Mouse (Mus musculus) stomach, postnatal 0 days (tissue): ENCODE measurements around the gene H1foo. TPM values are rescaled to one million over a fixed set of nuclear protein-coding genes. Genes with fewer than 3 reads are reported as not detected.
A peak's percentile ranks its signal among the peaks of the same experiment; 100 is the strongest.

Experiments used
- ATAC-seq: fragments of 200-750 bp; cut with Nextera tagmentation; 2 replicates; pipeline ENCODE4 v1.8.0; 2017; ENCODE audit not compliant: low FRiP score, low TSS enrichment
- DNase-seq: peaks from one replicate; pipeline ENCODE4 v3.0.0-alpha.2; 2016; ENCODE audit warnings: low spot score
- H3K27ac ChIP-seq: fragments of 300-500 bp; sonication (generic); replicated peaks from 2 replicates; pipeline ENCODE4 v1.5.1; 2014; ENCODE audit warnings: mild to moderate bottlenecking, control low read depth
- H3K27me3 ChIP-seq: fragments of 300-500 bp; sonication (generic); 2 replicates; pipeline ENCODE4 v1.6.1; 2014; ENCODE audit warnings: low read length; ENCODE audit not compliant: control insufficient read depth, insufficient read depth
- H3K36me3 ChIP-seq: fragments of 300-500 bp; sonication (generic); 2 replicates; pipeline ENCODE4 v1.6.1; 2014; ENCODE audit warnings: low read length, mixed read lengths; ENCODE audit not compliant: control insufficient read depth, insufficient read depth
- H3K4me1 ChIP-seq: fragments of 300-500 bp; sonication (generic); replicated peaks from 2 replicates; pipeline ENCODE4 v1.6.1; 2014; ENCODE audit warnings: antibody characterized with exemption; ENCODE audit not compliant: control insufficient read depth, insufficient read depth
- H3K4me2 ChIP-seq: fragments of 300-500 bp; sonication (generic); replicated peaks from 2 replicates; pipeline ENCODE4 v1.6.1; 2014; ENCODE audit warnings: low read depth, mild to moderate bottlenecking, control low read depth, moderate library complexity
- H3K4me3 ChIP-seq: fragments of 300-500 bp; sonication (generic); 2 replicates; pipeline ENCODE4 v1.5.1; 2014; ENCODE audit warnings: low read depth, low read length, control low read depth
- H3K9ac ChIP-seq: fragments of 300-500 bp; sonication (generic); 2 replicates; pipeline ENCODE4 v1.6.1; 2014; ENCODE audit warnings: mild to moderate bottlenecking, low read length, control low read depth, mixed read lengths
- H3K9me3 ChIP-seq: fragments of 300-500 bp; sonication (generic); 2 replicates; pipeline ENCODE4 v1.6.1; 2016; ENCODE audit warnings: low read length; ENCODE audit not compliant: control insufficient read depth
- CTCF ChIP-seq: IDR thresholded peaks from 2 replicates; pipeline ENCODE4 v1.5.1; 2016; ENCODE audit warnings: antibody characterized with exemption, low read depth, mild to moderate bottlenecking, moderate library complexity
- EP300 ChIP-seq: optimal IDR thresholded peaks from 2 replicates; pipeline ENCODE3; 2016; ENCODE audit warnings: antibody characterized with exemption
- WGBS: fragments of 180-500 bp; shearing (Covaris S2); extraction: QIAGEN DNeasy Blood & Tissue Kit; methylation state at CpG from one replicate; pipeline ENCODE4 v1.1.7; 2014; 5-methylcytosine and 5-hydroxymethylcytosine counted together
- polyA plus RNA-seq: library from polyadenylated mRNA; unstranded; fragments of >200 nt; fragmentation: Nextera tagmentation; extraction: Ambion mirVana; gene quantifications from 2 replicates; pipeline ENCODE4 v1.2.1, GENCODE M21; 2015

The H1foo gene
- polyA plus RNA-seq, 1 experiment from 2014 or later = not detected

GRCm38 (mm10) chr6:115990479-115990878, 45.7 kb downstream of the H1foo start:
- TF ChIP-seq EP300 = no peak
- no peak for TF ChIP-seq CTCF
- Histone ChIP-seq H3K9ac (0 out of 2 replicates have a peak overlapping the region, but pooled peaks have one; percentile 68), H3K4me2 (peak overlapping the region; percentile 81), H3K9me3 (no peaks in the 10 kb centered on the region), H3K4me3 (peak overlapping the region; percentile 60), H3K4me1 (peaks cover 3% of the 10 kb centered on the region), H3K27ac (no peak overlapping the region), H3K36me3 (no peaks in the 10 kb centered on the region), H3K27me3 (no peaks in the 10 kb centered on the region; the same call in 1 of the 2 replicates)
- WGBS = 75% methylated on average over 9 of the region's 9 CpGs
- ATAC-seq (no peak), DNase-seq (no peak)

DNA sequence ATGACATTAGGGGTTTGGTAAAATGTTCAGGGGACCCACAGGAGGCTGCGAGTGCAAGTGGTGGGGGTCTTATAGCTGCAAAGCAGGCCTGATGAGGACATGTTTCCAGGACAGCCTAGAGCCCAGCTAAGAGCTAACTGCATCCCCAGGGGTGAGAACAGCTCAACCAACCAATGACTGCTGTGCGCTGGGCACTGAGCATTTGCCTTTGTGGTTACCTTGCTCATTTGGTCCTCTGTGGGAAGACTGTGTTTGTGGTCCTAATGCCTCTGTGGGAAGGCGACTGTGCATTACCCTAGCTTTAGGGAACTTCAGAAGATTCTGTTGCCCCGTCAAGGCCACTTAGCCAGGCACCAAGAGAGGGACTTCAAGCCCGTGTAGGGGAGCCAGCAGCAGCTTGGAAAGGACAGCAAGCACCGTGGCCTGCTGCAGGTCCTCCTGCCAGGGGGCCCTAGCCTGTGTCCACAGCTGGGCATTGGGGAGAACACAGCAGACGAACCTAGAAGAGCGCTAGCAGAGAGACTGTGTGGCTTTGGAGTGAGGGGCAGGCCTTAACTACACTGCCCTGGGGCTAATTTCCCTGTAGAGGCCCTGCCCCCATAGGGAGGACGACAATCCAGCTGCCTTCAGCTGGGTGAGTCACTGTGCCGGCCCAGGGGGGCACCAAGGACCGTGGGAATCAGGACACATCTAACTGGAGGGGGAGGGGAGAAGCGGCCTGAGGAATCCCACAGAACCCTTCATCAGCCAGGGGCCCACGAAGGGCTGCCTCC, 46.6 kb downstream of the H1foo start:
- 37% methylated on average over 13 of the region's 13 CpGs for WGBS

DNA sequence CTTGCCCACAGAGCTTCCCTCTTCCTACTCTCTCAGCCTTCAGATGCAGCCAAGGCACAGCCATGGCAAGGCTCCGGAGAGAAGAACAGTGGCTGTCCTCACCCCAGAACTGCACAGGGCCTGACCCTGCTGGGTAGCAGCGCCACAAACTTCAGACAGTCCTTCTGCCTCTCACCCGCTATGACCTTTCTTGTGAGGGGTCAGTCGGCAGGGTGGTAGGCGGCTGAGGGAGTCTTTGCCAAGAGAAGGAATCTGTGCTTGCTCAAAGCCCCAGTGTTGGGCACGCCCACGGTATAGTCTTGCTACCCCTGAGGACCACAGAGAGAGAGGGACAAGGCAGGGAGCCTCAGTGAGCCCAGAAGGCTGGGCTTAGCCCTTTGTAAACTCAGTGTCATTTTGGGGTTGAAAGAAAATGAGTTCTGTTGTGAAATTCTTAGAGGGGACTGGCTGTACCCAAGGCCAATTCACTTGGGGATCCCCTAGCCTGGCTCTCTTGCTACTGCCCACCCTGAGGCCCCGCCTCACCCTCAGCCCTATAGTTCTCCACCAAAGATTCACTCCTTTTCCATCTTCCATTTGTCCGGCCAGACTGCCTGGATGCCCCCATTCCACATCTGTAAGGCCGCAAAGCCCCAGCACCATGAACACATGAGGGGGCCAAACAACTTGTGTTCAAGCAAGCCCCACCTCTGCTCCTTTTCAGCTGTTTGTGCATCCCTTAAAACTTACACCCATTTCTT, 47.3 kb downstream of the H1foo start:
- Histone ChIP-seq H3K27me3 (no peaks in the 10 kb centered on the region; the same call in 1 of the 2 replicates), H3K9ac (peak overlapping the region; percentile 68), H3K4me3 (peak overlapping the region; percentile 60), H3K4me1 (peaks cover 3% of the 10 kb centered on the region), H3K36me3 (no peaks in the 10 kb centered on the region), H3K4me2 (peak overlapping the region; percentile 81), H3K27ac (peak overlapping the region; percentile 75), H3K9me3 (no peaks in the 10 kb centered on the region)
- DNase-seq (no peak), ATAC-seq (no peak)
- 40% methylated on average over 10 of the region's 10 CpGs for WGBS
- TF ChIP-seq CTCF = no peak
- no peak for TF ChIP-seq EP300

More for the DNA sequence above, 46.6 kb downstream of the H1foo start:
- no peak for DNase-seq
- H3K27me3 ChIP-seq = no peaks in the 10 kb centered on the region; the same call in 1 of the 2 replicates
- no peak; the same call in 1 of the 2 replicates for ATAC-seq
- no peaks in the 10 kb centered on the region for H3K9me3 ChIP-seq
- TF ChIP-seq CTCF (no peak), EP300 (no peak)
- H3K4me3 ChIP-seq = peak overlapping the region; percentile 60
- peak overlapping the region; percentile 75 for H3K27ac ChIP-seq
- H3K4me2 ChIP-seq = peak overlapping the region; percentile 81
- H3K4me1 ChIP-seq = peaks cover 3% of the 10 kb centered on the region
- H3K36me3 ChIP-seq = no peaks in the 10 kb centered on the region
- peak overlapping the region; percentile 68 for H3K9ac ChIP-seq

DNA sequence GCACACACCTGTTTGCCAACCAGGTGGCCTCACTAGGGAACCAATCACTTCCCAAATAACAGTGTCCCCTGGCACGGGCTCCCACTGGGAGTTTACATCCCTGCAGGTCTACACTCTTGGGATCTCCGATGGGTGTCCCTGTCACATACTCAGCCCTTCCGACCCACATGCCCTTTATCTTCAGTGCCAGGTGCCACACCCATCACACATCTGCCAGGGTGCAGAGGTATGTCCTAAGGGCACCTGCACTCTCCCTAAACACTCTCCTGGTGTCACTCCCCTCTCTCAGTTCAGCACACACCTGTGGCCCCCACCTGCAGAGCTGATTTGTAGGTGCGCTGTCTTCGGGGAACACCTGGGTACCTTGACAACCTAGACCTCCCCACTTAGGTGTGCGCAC, 48.2 kb downstream of the H1foo start:
- H3K9me3 ChIP-seq = no peaks in the 10 kb centered on the region
- peak overlapping the region; percentile 68 for H3K9ac ChIP-seq
- no peaks in the 10 kb centered on the region for H3K36me3 ChIP-seq

GRCm38 (mm10) chr6:115993463-115994145, 48.9 kb downstream of the H1foo start:
- H3K4me1 ChIP-seq = peaks cover 3% of the 10 kb centered on the region
- DNase-seq (peak; percentile 39), ATAC-seq (no peak)
- H3K9me3 ChIP-seq = no peaks in the 10 kb centered on the region
- no peaks in the 10 kb centered on the region; the same call in 1 of the 2 replicates for H3K27me3 ChIP-seq
- TF ChIP-seq CTCF (no peak), EP300 (no peak)
- peak overlapping the region; percentile 60 for H3K4me3 ChIP-seq
- no peaks in the 10 kb centered on the region for H3K36me3 ChIP-seq
- peak overlapping the region; percentile 53; the same call in 1 of the 2 replicates for H3K27ac ChIP-seq
- H3K4me2 ChIP-seq = peak overlapping the region; percentile 81
- WGBS = 2% methylated on average over 86 of the region's 86 CpGs
- H3K9ac ChIP-seq = peak overlapping the region; percentile 68

More for the DNA sequence above, 48.2 kb downstream of the H1foo start:
- H3K27me3 ChIP-seq = no peaks in the 10 kb centered on the region; the same call in 1 of the 2 replicates
- ATAC-seq = no peak
- peak overlapping the region; percentile 60 for H3K4me3 ChIP-seq
- peak overlapping the region; percentile 81 for H3K4me2 ChIP-seq
- H3K27ac ChIP-seq = peak overlapping the region; percentile 53; the same call in 1 of the 2 replicates
- 31% methylated on average over 6 of the region's 6 CpGs for WGBS
- H3K4me1 ChIP-seq = peaks cover 3% of the 10 kb centered on the region
- DNase-seq = no peak
- TF ChIP-seq CTCF = no peak
- TF ChIP-seq EP300 = no peak
